Mouse (Mus musculus): ENCODE measurements around the gene Plrg1.

The Plrg1 gene

DNA sequence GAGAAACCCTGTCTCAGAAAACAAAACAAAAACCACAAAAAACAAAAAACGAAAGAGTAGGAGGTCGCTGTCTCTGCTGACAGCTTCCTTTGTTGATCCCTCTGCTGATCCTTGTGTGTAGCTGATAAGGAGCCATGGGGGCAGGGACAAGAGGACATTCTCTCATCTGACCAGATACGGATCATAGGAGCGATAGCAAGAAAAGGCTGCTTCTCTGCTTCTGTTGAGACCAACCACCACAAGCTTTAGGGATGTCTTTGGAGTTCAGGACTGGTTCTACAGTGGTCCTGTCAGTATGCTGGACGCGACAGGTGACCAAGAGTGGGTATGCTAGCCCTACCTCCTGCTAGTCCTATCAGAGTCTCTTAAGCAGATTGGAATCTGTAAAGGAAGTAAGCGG lies 2.2 kb upstream of the Plrg1 start:
- peak; percentile 11 for DNase-seq

DNA sequence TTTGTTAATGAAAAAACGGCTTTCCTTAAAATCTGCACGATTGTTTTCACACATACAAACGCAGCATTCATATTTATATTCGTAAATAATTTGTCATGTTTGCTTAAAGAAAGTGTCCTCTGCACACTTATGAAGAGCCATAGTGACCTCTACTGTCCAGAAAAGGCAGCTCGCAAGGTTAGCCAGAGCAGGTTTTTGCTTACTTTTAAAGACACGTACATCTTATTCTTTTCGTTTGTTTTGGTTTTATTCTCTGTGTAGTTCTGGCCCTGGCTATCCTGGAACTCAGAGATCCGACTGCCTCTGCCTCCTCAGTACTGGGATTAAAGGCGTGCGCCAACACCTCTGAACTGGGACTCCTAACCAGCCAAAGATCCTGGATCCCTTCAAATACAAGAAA lies 1.6 kb upstream of the Plrg1 start:
- DNase-seq: peak; percentile 38

DNA sequence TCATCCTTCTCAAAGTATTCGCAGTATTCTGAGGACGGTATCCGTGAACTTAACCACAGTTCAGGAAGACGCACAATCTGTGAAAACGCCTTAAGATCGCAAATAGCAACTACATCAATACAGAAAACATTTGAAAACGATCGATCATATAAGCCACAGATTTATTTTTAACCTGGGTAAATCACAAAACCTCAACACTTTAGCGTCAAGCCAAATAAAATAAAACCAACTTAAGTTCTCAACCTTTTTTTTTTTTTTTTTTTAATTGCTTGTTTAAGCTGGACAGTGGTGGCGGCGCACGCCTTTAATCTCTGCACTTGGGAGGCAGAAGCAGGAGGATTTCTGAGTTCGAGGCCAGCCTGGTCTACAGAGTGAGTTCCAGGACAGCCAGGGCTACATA lies 563 bp upstream of the Plrg1 start:
- DNase-seq: no peak

- no peak for DNase-seq
These were observed 1.7 kb downstream of the Plrg1 start for GRCm38 (mm10) chr3:83057046-83057445.

- no peak for DNase-seq
These were observed 12.6 kb downstream of the Plrg1 start for GRCm38 (mm10) chr3:83067920-83068319.

- DNase-seq: no peak
These were observed 13.5 kb downstream of the Plrg1 start for GRCm38 (mm10) chr3:83068869-83069268.

DNA sequence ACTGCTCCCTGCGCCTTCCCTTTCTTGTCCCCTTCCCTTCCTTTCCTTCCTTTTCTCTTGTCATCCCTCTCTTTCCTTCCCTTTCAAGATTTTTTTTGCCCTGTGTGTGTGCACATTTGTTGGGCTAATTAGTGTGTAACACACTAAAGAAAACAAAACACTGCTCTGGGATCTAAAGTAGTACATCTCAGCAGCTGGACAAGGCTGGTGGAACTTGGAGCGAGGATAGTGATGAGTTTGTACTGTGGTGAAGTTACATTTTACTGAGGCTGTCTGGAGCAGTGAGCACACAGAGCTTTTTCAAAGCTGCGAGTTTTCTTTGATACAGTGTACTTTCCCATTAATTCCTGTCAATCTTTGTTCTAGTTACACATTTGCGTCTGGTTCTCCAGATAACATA lies 14.9 kb downstream of the Plrg1 start:
- DNase-seq: no peak

- no peak for DNase-seq
These were observed 21.2 kb downstream of the Plrg1 start for GRCm38 (mm10) chr3:83076563-83076962.

- peak; percentile 43 for DNase-seq
These were observed 25.3 kb downstream of the Plrg1 start for GRCm38 (mm10) chr3:83080567-83081055.

DNA sequence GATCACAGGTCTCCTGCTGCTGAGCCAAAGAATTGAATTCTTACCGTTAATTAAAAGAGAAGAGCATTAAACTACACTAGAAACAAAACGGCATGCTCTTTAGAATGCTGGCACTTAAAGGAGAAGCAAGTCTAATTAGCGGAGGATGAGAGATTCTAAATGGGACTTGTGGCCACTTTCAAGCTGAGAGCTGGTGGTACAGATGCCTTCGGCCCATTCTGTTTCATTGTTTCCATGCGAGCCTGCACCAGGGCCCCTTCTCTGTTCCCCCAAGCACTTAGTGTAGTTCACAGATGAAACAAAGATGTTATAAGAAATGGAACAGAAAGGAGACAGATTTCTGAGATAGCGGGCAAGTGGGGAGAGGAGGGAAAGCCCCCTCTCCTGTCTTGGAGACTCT lies 42.3 kb downstream of the Plrg1 start:
- DNase-seq: no peak

DNA sequence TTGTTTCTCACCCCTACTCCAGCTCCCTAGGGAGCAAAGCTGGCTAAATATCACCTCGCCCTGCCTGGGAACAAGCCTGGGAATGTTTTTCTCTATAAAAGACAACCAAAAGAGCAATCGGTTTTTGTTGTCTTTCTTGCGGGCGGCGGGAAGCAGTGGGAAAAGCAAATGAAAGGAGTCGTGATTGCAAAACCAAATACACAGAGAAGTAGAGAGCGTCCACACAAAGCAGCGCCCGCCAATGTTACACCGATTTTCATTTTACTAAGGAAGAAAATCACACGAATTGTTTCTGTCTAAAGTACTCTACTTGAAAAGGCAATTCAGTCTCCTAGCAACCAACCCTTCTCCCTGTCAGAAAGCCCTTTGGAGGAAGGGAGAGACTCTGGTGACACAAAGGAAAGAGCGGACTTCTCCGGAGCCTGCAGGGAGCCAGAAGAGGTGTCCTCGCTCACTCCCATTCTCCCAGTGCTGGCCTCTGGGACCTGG lies 43.3 kb downstream of the Plrg1 start:
- no peak for DNase-seq

GRCm38 (mm10) chr3:83099139-83099538 lies 43.8 kb downstream of the Plrg1 start:
- no peak for DNase-seq

DNA sequence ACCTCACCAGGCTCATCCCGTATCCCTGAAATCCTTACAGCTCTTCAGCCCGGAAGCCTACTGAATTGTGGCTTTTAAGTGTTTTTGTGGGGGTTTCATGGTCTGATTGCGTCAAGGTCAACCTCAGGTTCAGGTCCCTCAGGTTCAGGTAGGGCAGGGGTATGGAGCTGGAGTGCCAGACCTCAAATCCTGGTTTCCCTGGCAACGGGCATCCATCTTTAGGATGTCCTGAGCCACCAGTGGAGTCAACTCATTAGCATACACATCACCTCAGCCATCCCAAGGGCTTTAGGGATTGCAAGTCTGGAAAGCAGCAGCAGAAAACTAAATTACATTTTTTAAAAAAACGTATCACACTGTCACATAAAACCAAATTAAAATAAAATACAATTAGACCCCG lies 44.3 kb downstream of the Plrg1 start:
- no peak for DNase-seq

- DNase-seq: no peak
These were observed 47.0 kb downstream of the Plrg1 start for GRCm38 (mm10) chr3:83102286-83102685.

DNA sequence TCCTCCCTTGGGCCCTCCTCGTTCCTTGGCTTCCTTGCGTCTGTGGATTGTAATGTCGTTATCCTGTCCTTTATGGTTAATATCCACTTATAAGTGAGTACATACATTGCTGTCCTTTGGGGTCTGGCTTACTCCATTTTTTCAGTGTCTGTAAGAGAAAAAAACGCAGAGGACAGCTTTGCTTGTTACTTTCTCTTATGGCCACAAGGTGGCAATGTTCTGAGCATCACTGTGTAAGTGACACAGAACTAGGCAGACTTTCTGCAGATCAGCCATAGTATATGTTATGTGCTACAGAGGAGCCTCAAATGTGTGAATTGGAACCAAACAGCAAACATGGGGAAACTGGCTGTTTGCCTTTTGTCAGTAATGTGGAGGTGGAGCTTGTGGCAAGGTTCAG lies 54.8 kb downstream of the Plrg1 start:
- no peak for DNase-seq

DNA sequence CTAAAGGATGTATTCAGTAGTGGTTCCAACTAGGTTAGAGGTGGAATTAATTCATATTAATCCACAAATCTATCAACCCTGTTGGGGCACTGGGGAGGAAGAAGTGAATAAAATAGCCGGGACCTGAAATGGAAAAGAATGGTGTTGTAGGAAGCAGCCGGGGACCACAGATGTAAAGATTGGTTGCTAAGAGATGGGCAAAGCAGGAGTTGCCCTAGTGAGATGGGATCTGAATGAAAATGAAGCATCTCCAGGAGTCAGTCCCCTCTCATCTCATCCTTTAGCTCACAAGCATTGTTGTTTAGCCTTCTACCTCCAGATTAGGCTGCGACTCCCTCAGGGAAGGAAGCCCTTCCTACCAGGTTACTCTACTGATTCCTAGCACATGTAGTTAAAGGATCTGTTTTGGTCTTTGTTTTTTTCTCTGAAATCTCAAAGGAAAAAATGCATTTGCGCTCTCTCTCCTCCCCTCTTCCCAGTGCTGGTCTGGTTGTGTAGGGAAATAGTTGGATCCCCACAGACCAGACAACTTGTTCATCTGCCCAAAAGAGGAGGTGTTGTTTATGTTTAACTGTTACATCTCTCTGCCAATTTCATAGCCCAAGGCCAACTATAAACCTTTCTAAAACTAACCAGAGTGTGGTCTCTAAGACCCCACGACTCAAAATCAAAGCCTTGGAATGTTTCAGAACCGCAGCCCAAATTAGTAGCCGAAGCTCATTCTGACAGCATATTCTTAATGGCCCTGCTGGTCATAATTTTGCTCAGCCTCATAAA lies 56.4 kb downstream of the Plrg1 start:
- no peak for DNase-seq

DNA sequence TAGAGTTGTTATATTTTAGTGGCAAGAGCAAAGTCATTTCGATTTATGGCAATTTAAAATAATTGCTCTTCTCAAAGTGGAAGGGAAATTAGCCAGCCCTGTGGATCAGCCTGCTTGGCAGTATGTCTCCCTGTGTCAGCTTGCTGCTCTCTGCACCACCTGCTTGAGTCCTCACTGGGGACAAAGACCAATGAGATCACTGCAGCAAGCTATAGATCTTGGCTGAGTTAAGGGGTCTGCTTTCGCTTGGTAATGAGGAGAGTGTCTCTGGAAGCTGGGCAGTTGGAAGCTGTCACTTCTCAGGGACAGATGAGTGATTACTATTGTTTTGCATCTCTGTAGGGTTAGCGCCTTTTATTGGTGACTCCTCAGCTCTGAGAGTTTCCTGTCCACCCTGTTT lies 57.5 kb downstream of the Plrg1 start:
- no peak for DNase-seq

GRCm38 (mm10) chr3:83114946-83115345 lies 59.6 kb downstream of the Plrg1 start:
- DNase-seq: no peak

DNA sequence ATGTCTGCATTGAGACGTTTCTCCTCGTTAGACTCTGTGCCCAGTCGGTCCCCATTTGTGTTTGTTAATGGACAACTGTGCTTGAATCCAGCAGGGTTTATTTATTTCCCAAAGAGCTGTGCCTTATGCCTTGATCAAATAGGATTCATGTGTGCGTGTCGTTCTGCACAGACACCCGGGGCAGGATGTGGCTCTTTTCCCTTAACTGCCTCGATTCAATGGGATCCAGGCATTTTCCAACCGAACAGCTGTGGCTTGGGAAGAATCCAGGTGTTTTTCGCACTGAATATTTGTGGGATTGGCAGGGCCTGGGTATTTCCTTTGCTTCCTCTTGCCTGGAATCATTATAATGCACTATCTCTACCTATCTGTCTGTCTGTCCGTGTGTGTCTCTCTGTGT lies 62.3 kb downstream of the Plrg1 start:
- no peak for DNase-seq
